Mouse (Mus musculus): ENCODE results near the gene Arf1.

DNA sequence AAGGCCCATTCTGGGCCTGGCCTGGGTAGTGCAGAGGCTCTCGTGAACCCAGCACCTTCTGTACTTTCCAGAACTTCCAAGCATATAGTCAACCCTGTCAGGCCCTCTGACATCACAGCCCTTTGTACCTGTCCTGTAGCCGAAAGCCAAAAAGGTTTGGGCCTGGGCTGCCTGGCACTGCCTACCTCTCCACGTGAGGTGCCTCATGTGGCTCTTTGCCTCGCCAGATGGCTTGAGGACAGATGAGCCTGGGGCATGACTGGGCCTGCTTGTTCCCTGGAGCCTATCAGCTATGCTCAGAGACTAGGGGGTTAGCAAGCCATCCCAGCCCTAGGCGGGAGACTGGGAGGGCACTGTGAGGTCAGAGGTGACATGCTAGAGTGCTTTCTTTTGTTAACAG lies 42.6 kb downstream of the Arf1 start:
- TF ChIP-seq CTCF (IDR thresholded peaks at IDR 0.05; ENCODE audit: extremely low read depth, insufficient read length, insufficient replicate concordance, low read depth, low read length) (no peak), POLR2A (IDR thresholded peaks at IDR 0.05; ENCODE audit: low read depth, low read length) (no peak)

Measured in small intestine, adult 2 months (tissue).